Mouse (Mus musculus): ENCODE results near the gene Hoxa11.

Hoxa11 gene

DNA sequence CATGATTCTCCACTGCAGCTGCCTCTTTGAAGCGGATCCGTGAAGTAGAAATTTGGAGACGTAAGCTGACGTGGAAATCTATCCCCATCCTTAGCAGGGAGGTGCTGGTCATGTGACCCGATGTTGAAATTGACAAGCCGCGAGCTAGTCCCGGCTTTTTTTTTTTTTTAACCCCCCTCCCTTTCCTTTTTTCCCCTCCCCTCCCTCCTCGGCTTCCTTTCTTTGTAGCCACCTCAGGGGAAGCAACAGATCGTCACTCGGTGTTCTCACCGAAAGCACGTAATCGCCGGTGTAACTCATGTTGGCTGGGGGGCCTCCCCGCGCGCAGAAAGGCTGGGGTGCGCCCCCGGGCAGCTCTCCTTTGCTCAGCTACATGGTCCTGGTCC lies at the start of gene Hoxa11:
Gene Hoxa11, minus strand, starts transcription at position 54 of the 386 bp plus-strand sequence.
- peak; percentile 43 for DNase-seq (ENCODE audit: low read depth, low spot score)

DNA sequence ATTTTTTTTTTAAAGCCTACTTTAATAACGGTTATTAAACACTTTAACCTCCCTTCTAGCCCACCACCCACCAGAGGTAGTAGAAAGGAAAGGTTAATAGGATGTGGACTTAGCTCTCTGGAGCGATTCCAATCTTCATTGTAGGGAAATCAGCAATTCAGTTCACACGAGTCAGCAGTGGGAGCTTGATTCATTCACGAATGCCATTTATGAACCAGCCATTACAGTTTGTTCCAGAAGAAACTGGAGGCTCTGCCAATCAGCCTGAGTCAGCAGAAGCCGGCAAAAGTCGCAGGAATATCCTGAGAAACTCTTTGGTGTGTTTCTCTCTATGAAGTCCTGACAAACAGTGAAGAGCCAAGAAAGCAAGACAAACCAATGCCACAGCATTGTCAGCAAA lies 49.0 kb upstream of the Hoxa11 start:
- DNase-seq (ENCODE audit: low read depth, low spot score) = no peak

DNA sequence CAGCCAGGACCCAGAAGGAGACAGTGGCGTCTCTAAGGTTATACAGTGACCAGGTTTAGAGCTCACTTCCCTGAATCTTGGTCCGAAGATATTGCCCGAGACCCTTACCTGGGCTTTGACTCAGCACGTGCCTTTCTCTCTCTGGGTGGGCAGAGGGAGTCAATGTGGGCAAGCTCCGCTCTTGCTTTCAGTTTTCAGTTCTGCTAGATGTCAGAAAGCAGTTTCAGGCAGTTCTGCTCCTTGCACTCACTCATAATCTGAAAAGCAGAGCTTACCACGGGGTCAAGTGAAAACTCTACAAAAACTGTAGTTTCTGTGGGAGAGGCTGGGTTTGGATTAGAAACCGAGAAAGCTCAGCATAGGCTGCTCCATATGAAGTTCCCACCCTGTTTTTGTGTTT lies 46.7 kb upstream of the Hoxa11 start:
- DNase-seq (ENCODE audit: low read depth, low spot score) = no peak

DNA sequence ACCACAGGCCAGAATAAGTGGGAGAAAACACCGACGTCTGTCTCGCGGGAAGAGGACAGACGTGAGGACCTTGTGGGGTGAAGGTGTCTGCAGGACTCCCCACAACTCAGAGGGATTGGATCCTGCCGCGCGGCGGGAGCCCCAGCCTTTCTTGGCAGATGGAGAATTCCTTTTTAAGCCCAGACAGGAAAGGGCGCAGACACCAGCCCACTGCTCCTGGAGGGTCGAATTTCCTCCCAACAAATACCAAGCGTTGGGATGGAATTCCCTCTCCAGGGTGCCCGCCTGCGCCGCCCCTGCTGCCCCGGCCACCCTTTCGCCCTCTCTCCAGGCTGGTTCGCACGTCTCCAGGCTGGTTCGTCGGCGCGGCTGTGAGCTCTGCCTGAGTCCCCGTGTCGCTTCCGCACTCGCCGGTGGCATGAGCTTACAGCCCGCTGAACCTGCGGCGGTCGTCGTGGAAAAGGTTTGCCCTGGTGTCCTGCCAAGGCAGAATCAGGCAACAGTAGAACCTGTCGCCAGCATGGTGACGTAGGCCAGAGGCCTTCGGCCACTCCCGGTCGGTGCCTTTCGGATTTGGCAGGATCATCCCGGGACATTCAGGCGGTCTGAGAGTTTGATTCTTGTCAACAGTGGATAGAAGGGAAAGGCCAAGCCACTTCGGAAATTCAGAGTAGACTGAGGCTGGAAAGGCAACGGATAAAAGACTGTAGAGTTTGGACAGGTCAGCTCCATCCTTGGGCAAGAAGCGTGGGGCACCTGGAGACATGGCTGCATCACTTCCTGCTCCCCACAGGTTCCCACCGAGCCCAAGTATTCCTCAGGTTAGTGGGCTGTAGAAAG lies 45.6 kb upstream of the Hoxa11 start:
- DNase-seq (ENCODE audit: low read depth, low spot score) = no peak

DNA sequence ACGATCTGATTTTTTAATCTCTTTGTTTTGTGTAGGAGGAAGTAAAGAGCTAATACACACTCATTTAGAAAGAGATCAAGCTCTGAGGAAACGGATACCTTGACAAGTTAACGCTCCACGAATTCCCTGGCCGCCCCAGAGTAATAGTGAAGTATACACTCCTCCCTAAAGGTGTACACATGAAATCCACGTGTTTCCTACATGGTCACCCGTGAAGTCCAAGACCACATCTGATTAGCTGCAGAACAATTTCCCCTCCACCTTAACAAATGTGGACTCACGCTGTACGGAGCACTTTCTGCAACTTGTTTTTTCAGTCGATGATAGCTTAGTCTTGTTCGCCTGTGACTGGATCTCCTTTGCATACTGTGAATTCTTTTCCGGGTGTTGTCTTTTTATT lies 44.6 kb upstream of the Hoxa11 start:
- no peak for DNase-seq (ENCODE audit: low read depth, low spot score)

DNA sequence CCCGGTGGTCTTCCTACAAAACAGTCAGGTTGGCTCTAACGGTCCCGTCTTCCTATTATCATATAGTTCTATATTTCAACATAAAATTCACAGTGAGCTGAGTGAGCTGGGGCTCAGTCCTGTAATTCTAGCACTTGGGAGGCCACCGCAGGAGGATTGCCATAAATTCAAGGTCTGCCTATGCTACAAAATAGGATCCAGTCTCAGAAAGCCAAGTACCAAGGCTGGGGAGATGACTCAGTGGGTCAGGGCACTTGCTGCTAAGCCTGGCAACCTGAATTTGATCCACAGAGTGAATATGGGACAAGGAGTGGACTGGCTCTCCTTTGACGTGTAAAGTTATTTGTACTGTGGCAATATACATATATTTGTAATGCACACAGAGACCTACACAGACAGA lies 38.3 kb upstream of the Hoxa11 start:
- DNase-seq (ENCODE audit: low read depth, low spot score) = no peak

DNA sequence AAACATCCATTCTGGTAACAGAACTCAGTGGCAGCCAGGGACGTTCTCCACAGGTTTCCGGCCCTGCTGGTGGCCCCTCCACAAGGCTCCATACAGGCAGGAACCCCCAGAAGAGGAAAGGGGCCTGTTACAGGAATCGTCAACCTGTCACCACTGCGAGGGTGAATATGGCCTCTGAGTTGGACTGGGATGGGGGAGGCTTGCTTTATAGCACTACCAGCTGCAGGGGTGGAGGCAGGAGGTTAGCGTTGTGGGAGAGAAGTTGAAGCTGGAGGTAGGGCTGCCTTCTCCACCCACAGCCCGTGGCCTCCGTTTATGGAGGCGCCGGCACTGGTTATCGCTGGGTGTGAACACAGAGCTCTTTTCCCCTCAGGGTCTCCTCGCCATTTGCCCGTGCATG lies 35.5 kb upstream of the Hoxa11 start:
- no peak for DNase-seq (ENCODE audit: low read depth, low spot score)

DNA sequence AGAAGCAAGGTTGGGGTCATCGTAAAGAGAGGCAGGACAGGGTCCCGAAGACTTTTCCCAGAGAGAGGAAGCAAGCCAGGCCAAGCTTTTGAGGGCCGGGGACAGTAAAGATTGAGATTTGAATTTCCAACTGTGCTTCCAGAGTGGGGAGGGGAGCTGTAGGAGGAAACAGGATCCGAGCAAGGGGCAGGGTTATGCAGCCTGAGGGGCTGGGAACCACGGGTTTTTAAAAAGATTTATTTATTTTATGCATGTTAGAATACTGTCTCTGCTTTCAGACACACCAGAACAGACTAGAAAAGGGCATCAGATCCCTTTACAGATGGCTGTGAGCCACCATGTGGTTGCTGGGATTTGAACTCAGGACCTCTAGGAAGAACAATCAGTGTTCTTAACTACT lies 31.3 kb upstream of the Hoxa11 start:
- DNase-seq (ENCODE audit: low read depth, low spot score) = no peak

DNA sequence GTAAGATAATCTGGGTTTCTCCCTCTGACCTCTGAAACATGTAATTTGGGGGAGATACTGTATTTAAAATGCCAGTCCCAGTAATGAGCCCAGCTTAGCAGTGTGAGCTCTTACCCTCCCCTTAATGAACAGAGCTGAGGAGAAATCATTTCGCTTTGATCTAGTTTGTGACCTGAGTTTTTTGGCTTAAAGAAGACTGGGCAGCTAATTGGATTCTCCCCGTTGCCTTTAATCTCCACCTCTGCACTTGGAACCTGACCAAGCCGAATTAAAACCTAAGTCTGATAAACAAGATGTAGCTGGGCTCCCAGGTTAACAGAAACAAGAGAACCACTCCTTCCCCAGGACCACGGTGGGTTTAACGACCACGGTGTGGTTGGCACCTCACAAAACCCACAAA lies 30.8 kb upstream of the Hoxa11 start:
- no peak for DNase-seq (ENCODE audit: low read depth, low spot score)

DNA sequence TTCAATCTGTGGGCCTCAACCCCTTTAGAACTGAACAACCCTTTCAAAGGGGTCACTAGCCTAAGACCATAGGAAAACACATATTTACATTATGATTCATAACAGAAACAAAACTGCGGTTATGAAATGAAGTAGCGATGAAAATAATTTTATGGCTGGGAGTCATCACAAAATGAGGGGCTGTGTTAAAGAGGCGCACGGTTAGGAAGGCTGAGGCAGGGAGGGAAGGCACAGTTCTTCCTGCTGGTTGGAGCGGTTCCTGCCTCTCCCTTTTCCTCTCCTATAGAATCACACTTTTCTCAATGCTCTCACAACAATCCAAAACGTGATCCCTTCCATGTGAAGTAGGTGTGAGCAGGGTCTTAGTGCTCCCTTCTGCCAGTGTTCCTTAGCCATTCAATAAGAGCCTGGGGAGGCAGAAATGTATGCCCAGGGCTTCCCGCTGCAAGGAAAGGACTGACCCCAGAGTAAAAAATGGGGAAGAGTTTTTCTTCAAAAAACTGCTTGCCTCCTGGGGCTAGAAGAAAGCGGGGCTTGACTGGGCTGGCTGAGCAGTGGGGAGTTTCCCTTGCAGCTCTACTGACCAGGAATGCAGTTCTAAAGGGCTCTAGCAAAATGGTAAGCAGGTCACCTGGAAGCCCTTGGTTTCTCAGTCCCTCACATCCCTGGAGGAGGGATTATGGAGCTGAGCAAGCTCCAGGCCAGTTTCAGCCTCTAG lies 30.1 kb upstream of the Hoxa11 start:
- no peak for DNase-seq (ENCODE audit: low read depth, low spot score)

DNA sequence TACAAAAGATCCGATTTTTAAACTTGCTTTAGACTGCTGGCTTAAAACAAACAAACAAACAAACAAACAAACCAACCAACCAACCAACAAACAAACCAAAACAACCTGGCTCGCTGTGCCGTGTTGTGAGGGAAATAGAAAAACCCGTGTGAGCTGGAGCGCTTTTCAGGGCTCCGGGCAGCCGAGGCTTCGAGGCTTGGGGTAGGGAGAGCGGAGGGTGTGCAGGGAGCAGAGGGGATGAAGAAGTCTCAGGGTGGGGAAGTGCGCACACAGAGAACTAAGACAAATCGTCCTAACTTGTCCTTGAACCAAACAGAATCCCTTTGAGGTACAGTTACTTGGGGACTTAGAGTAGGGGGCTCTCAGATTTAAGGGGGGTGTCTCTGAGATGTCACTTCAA lies 29.0 kb upstream of the Hoxa11 start:
- no peak for DNase-seq (ENCODE audit: low read depth, low spot score)

DNA sequence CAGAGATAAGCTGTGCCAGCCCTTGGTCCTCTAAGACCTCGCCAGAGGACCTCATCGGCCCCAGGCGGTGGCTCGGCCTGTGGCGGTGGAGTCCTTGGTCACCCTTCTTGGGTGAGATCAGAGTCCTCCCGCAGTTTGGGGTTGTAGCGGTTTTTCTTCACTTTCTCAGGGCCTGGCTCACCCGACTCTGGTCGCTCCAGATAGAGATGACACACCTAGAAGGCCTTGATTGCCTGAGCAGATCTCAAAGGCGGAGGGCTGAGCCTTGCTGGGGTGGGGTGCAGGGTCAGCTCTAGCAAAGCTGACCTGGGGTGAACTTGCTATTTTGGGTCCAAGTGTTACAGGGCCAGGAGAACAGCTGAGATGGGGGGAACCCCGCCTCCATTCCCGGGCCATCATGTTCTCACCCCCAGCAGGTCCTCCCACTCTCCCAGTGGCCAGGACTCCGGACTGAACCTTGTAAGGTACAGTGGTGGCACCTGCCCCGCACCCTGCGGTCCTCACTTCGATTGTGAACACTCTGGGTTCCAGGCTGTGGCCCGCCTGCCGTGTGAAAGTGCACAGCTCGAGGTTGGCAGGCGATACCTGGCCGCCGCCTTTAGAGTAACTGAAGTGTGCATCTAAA lies 28.2 kb upstream of the Hoxa11 start:
- DNase-seq (ENCODE audit: low read depth, low spot score) = no peak

DNA sequence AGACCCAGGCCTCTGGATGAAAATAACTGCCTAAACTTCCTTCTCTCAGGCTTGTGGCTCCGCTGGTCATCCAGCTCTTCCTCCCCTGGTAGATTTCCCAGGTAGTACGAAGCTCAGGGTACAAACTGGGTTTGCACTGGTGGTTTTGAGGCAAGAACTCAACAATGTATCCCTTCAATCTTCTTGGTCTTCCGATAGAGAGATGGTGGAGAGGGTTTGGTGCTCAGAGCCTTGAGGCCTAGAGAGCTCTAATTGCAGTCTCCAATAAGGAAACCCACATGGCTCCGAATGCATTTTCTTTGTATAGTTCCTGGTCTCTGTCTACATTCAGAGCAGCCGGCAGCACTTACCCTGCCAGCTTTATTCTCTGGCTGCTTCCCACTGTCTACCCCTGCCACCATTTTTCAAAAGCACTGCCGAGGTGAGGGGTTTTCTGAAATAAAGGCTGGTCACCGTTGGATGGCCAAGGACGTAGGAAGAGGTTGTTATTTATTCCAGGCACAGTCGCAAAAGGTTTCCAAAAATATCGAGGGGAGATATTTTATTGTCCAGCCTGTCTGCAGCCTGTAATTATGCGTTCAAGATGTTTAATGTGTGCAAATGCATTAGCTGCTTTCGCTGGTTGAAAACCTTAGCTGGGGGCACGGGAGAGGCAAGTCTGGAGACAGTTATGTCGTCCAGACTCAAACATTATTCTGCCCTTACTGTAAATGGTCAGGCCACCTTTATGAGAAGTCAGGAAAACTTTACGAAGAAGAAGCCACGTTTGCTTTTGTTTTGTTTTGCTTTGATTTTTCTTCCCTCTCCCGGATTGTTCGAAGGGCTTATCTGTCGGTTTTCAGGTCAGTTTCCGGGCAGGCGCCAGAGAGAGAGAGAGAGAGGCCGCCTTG lies 27.4 kb upstream of the Hoxa11 start:
- DNase-seq (ENCODE audit: low read depth, low spot score) = no peak

DNA sequence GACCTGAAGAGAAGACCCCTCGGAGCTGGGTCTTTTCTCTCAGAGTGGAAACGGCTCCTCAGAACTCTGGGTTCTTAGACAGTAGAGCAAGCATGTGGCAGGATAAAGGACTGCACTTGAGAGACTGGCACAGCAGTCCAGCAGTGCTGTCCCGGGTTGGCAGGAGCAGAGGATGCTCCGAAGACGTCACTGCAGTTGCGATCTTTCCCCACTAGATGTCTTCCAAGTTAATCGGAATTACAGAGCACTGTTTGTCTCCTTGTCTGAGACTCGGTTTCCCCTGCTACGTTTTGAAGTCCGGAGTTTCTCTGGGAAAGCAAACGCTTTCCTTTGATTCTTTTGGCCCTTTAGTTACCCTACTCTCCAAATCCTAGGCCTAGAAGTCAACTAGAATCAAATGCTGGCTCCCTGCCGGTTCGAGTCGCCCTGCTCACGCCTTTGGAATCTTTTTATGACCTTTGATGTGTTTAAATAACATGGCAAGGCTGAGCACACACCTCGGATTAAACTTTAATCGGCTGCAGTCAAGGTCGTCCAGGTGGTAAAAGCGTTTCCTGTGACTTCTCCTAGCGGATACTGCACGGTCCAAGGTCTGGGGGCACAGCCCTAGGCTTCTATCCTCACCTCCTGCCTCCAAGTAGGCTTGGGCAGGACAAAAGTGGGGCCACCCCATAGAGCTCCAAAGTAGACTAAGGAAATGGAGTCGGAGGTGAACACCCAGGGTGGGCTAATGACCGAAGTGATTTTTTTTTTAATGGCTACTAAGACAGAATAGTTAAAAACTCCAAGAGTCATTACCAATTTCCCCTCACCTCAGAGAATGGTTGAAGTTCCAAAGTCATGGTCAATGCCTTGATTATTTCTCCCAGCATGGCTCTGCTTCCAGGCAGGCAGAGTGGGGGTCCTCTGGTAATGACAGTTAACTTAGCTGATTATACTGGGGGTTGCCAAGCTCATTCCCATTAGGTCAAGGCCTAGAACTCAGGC lies 25.2 kb upstream of the Hoxa11 start:
- DNase-seq (ENCODE audit: low read depth, low spot score) = peak; percentile 73

DNA sequence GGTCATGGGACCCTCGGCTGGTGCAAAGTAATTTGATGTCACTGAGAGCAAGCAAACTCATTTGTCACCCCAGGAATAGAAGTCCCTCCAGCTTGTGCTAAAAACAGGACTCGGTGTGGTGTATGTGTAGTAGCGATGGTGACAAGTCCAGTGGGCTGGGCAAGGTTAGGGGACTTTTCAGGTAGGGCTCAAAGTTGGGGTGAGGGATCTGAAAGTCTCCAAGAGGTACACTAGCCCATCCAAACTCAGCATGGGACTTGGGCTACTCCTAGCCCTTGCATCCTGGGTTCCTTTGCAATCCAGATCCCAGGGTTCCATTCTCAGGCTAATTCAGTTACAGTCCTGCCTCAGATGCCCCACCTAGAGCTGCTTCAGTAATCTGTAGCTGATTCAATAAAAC lies 23.1 kb upstream of the Hoxa11 start:
- no peak for DNase-seq (ENCODE audit: low read depth, low spot score)

DNA sequence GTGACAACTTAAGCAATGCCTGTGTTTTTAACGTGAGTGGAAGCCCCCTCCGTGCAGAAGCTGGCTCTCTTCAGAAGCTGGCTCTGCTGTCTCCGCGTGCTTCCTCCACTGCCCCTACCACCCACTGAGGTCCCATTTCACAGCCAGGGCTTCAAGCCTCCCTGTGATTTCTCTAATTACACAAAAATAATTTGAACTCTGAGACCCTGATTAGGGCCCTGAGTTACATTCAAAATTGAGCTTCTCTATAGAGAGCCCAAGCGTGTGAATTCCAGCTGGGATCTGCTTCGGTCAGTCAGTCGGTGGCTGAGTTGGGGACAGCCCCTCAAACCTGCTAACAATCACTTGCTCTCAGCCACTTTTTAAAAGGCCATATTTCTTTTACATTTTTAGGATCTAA lies 22.7 kb upstream of the Hoxa11 start:
- no peak for DNase-seq (ENCODE audit: low read depth, low spot score)

DNA sequence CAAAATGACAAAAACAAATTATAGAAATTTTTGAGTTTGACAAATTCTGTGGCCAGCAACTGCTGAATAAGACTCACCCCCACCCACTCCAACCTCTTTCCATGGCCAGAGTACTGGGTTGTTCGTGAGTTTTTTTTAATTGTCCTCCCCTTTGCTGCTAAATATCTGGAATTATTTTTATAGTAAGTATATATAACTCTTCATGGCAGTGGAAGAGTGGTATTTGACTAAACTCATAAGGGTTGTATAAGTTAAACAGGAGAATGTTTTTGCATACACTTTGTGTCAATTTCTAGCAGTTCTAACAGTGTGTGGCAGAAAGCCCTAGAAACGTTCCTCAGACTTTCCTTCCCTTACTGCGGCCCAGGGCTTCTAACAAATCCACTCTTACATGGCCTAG lies 22.1 kb upstream of the Hoxa11 start:
- no peak for DNase-seq (ENCODE audit: low read depth, low spot score)

DNA sequence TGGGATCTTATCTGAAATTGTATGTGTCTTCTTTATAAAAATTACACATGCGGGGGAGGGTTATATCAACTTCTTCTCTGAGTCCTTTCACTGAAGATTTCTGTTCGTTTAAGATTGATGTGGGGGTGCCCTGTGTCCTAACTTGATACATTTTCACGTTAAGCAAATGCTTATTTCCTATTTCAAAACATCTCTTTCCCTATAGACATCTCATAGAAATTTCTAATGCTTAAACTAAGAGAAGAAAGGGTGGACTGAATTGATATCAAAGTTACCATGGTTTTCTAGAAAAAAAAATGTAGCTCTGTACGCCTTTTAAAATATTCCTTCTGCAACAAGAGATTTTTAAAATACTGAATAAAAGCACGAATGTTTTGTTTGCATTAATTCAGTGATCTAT lies 21.6 kb upstream of the Hoxa11 start:
- no peak for DNase-seq (ENCODE audit: low read depth, low spot score)

DNA sequence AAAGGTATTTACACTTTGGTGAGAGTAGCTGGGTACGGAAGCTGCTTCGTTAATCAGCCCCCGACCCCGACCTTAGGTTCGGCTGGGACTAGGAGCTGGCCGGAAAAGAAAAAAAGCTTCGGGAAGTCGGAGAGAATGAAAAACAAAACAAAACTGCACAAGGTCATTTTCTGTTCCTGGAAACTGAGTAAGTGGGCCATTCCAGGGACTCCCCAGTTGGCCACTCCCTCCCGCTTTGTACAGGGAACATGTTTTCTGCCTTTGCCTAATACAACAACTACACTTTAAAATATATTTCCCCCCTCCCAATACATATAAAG lies 21.0 kb upstream of the Hoxa11 start:
- no peak for DNase-seq (ENCODE audit: low read depth, low spot score)

DNA sequence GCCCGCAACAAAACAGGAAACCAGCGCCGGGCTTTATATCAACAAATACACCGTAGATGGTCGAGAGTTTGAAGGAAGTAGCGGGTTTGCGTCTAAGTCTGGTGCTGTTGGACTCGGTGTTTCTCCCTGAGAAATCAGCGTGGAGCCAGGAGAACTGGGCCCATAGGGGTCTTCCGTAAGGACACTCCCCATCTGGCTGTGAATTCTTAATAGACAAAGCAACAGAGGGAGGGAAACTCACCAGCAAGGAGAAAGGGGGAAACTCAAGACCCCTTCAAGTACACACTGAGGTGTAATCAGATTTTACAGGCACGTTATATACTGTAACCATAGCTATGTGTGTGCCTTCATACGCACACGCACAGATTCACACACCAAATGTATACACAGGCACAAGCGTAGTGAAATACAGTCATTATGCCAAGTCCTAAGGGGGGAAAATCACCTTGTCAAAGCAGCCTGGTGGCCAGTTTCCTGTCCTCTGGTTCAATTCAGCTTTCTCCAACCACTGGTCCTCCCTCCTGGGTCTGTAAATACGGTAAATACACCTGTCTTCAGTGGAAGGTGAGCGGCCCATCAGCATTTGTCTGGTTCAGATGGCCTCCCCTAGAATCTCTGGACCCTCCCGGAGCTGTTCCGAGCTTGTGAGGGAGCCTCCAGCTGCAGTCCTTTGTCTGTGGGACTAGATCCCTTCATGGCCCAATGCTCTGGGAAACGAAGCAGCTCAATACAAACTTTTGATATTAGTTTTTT lies 20.5 kb upstream of the Hoxa11 start:
- DNase-seq (ENCODE audit: low read depth, low spot score) = no peak

Measured in CD4-positive, CD25-positive, alpha-beta regulatory T cell, adult 2 months (primary cell).